Mouse (Mus musculus) hindbrain, postnatal 0 days (tissue): ENCODE measurements around the gene Slf1. TPM values are rescaled to one million over a fixed set of nuclear protein-coding genes. Genes with fewer than 3 reads are reported as not detected.

Experiments used
- ATAC-seq: fragments of 200-750 bp; cut with Nextera tagmentation; 2 replicates; pipeline ENCODE4 v1.8.0; 2017; ENCODE audit warnings: mild to moderate bottlenecking, moderate TSS enrichment, moderate library complexity
- DNase-seq: peaks from one replicate; pipeline ENCODE4 v3.0.0-alpha.2; 2015; ENCODE audit warnings: low spot score
- H3K27ac ChIP-seq: fragments of 300-500 bp; sonication (generic); 2 replicates; pipeline ENCODE4 v1.5.1; 2014; ENCODE audit warnings: mild to moderate bottlenecking
- H3K27me3 ChIP-seq: fragments of 300-500 bp; sonication (generic); 2 replicates; pipeline ENCODE4 v1.6.1; 2014; ENCODE audit warnings: low read length, mixed read lengths; ENCODE audit not compliant: insufficient read depth
- H3K36me3 ChIP-seq: fragments of 300-500 bp; sonication (generic); 2 replicates; pipeline ENCODE4 v1.6.1; 2014; ENCODE audit warnings: low read length, mixed read lengths; ENCODE audit not compliant: insufficient read depth
- H3K4me1 ChIP-seq: fragments of 300-500 bp; sonication (generic); 2 replicates; pipeline ENCODE4 v1.6.1; 2014; ENCODE audit warnings: antibody characterized with exemption, low read length, mixed read lengths; ENCODE audit not compliant: insufficient read depth
- H3K4me2 ChIP-seq: fragments of 300-500 bp; sonication (generic); 2 replicates; pipeline ENCODE4 v1.6.1; 2014; ENCODE audit warnings: low read depth, mild to moderate bottlenecking, low read length, moderate library complexity, mixed read lengths
- H3K4me3 ChIP-seq: fragments of 300-500 bp; sonication (generic); 2 replicates; pipeline ENCODE4 v1.5.1; 2014; ENCODE audit warnings: low read length
- H3K9ac ChIP-seq: fragments of 300-500 bp; sonication (generic); replicated peaks from 2 replicates; pipeline ENCODE4 v1.6.1; 2014; ENCODE audit warnings: mild to moderate bottlenecking, low read length, moderate library complexity, mixed read lengths
- H3K9me3 ChIP-seq: fragments of 300-500 bp; sonication (generic); 2 replicates; pipeline ENCODE4 v1.6.1; 2016; ENCODE audit warnings: low read length, mixed read lengths
- CTCF ChIP-seq: IDR thresholded peaks from 2 replicates; pipeline ENCODE4 v1.5.1; 2016; ENCODE audit warnings: antibody characterized with exemption, control low read depth, low read depth
- WGBS: fragments of 180-500 bp; shearing (Covaris S2); extraction: QIAGEN DNeasy Blood & Tissue Kit; methylation state at CpG from one replicate; pipeline ENCODE4 v1.1.7; 2014; 5-methylcytosine and 5-hydroxymethylcytosine counted together
- polyA plus RNA-seq: library from polyadenylated mRNA; unstranded; fragments of >200 nt; fragmentation: Nextera tagmentation; extraction: Ambion mirVana; gene quantifications from 2 replicates; pipeline ENCODE4 v1.2.1, GENCODE M21; 2015
- total RNA-seq: library from RNA; depleted of rRNA; stranded (reverse); fragments of >200 nt; gene quantifications from 2 replicates; pipeline ENCODE4 v1.2.3, GENCODE M21; 2014; rRNA removed

The Slf1 gene
- total and polyA plus RNA-seq, 2 experiments from 2014 or later = 21.1 to 30.7 TPM

- no peaks in the 10 kb centered on the region for H3K27me3 ChIP-seq
- no peak overlapping the region for H3K4me3 ChIP-seq
- no peaks in the 10 kb centered on the region for H3K9me3 ChIP-seq
- TF ChIP-seq CTCF = no peak
- H3K4me2 ChIP-seq = no peak overlapping the region
- DNase-seq = no peak
- ATAC-seq = no peak
- 96% methylated on average over 1 of the region's 1 CpGs for WGBS
- no peak overlapping the region for H3K27ac ChIP-seq
- H3K9ac ChIP-seq = no peak overlapping the region
- H3K36me3 ChIP-seq = no peaks in the 10 kb centered on the region
- H3K4me1 ChIP-seq = no peaks in the 10 kb centered on the region
Observed at GRCm38 (mm10) chr13:77003684-77004083, 131.6 kb downstream of the Slf1 start.

DNA sequence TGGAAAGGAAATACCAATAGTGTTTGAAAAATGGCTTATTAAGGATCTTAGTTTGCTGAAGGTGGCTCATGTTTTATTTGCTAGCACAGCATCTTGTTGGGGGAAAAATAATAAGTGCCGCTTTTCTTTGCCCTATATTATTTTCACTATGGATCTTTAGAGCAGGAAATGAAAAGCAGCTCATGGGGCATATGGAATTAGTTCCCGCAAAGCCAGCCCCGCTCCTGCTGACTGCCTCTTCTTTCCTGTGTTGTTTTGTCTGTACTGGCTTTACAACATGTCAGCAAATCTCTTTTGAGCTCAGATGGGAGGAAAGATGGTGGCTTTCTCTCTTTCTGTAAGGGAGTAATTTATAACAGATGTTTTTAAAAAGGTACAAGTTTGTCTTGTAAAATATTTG is 132.6 kb downstream of the Slf1 start:
- Histone ChIP-seq H3K4me2 (no peak overlapping the region), H3K27ac (no peak overlapping the region), H3K9ac (no peak overlapping the region), H3K27me3 (no peaks in the 10 kb centered on the region), H3K9me3 (no peaks in the 10 kb centered on the region), H3K4me1 (no peaks in the 10 kb centered on the region), H3K36me3 (no peaks in the 10 kb centered on the region), H3K4me3 (no peak overlapping the region)
- WGBS = 67% methylated on average over 3 of the region's 3 CpGs
- no peak for TF ChIP-seq CTCF
- ATAC-seq = no peak
- no peak for DNase-seq

Other genes starting within 250 kb of the Slf1 start
- 8.8 and 8.9 TPM in 2 replicates for gene 2210408I21Rik, start 67 bp upstream of the Slf1 start, total RNA-seq
- 11.9 and 13.6 TPM in 2 replicates for gene 2210408I21Rik, start 67 bp upstream of the Slf1 start, polyA plus RNA-seq